Mouse (Mus musculus) midbrain, embryonic 16.5 days (tissue): ENCODE results near the gene Mypn. TPM values are rescaled to one million over a fixed set of nuclear protein-coding genes. Genes with fewer than 3 reads are reported as not detected.

Experiments
- ATAC-seq: fragments of 200-750 bp; cut with Nextera tagmentation; 2 replicates; pipeline ENCODE4 v1.8.0; 2017; ENCODE audit warnings: moderate TSS enrichment
- H3K27ac ChIP-seq: fragments of 300-500 bp; sonication (generic); 2 replicates; pipeline ENCODE4 v1.5.1; 2014; ENCODE audit warnings: mild to moderate bottlenecking, low read length, mixed read lengths
- H3K27me3 ChIP-seq: fragments of 300-500 bp; sonication (generic); 2 replicates; pipeline ENCODE4 v1.6.1; 2014; ENCODE audit warnings: low read depth, low read length, mixed read lengths; ENCODE audit not compliant: control insufficient read depth, insufficient read depth
- H3K36me3 ChIP-seq: fragments of 300-500 bp; sonication (generic); 2 replicates; pipeline ENCODE4 v1.6.1; 2014; ENCODE audit warnings: mild to moderate bottlenecking, low read length, moderate library complexity, mixed read lengths; ENCODE audit not compliant: control insufficient read depth, insufficient read depth
- H3K4me1 ChIP-seq: fragments of 300-500 bp; sonication (generic); 2 replicates; pipeline ENCODE4 v1.6.1; 2014; ENCODE audit warnings: mild to moderate bottlenecking, low read length, mixed read lengths; ENCODE audit not compliant: control insufficient read depth, insufficient read depth
- H3K4me2 ChIP-seq: fragments of 300-500 bp; sonication (generic); 2 replicates; pipeline ENCODE4 v1.6.1; 2014; ENCODE audit warnings: mild to moderate bottlenecking, low read length, mixed read lengths
- H3K4me3 ChIP-seq: fragments of 300-500 bp; sonication (generic); 2 replicates; pipeline ENCODE4 v1.5.1; 2014; ENCODE audit warnings: low read depth, mild to moderate bottlenecking, low read length, moderate library complexity, mixed read lengths
- H3K9ac ChIP-seq: fragments of 300-500 bp; sonication (generic); 2 replicates; pipeline ENCODE4 v1.6.1; 2014; ENCODE audit warnings: low read depth, low read length, mixed read lengths
- H3K9me3 ChIP-seq: fragments of 300-500 bp; sonication (generic); replicated peaks from 2 replicates; pipeline ENCODE4 v1.6.1; 2014; ENCODE audit warnings: mild to moderate bottlenecking, low read length, mixed read lengths; ENCODE audit not compliant: control insufficient read depth, poor library complexity, severe bottlenecking
- WGBS: fragments of 180-500 bp; shearing (Covaris S2); extraction: QIAGEN DNeasy Blood & Tissue Kit; methylation state at CpG from one replicate; pipeline ENCODE4 v1.1.7; 2014; 5-methylcytosine and 5-hydroxymethylcytosine counted together
- polyA plus RNA-seq: library from polyadenylated mRNA; unstranded; fragments of >200 nt; fragmentation: Nextera tagmentation; extraction: Ambion mirVana; gene quantifications from 2 replicates; pipeline ENCODE4 v1.2.1, GENCODE M21; 2015

Gene Mypn
- polyA plus RNA-seq, 1 experiment from 2014 or later = 0.64 TPM

DNA sequence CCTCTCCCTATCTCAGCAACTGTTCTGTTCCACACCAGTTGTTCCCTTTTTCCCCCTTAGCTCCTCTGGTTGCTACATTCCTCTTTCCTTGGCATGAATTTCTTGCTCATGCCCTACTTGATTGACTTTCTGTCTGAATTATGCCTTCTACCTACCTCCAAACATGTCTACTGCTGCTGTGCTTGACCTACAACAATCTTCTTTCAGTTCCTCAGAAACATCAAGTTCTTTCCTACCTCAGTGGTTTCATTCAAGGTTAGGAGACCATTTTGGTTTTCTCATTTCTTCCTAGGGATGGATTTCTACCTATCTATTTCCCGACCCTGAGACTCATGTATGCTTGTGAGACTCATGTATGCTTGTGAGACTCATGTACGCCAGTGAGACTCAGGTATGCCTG, 36.1 kb upstream of the Mypn start:
- H3K4me1 ChIP-seq = peaks cover 13% of the 10 kb centered on the region
- no peak overlapping the region for H3K27ac ChIP-seq
- WGBS = 76% methylated on average over 2 of the region's 2 CpGs
- H3K36me3 ChIP-seq = no peaks in the 10 kb centered on the region
- ATAC-seq = no peak
- no peak overlapping the region for H3K4me3 ChIP-seq
- no peak overlapping the region for H3K4me2 ChIP-seq
- H3K27me3 ChIP-seq = no peaks in the 10 kb centered on the region
- no peak overlapping the region for H3K9ac ChIP-seq
- H3K9me3 ChIP-seq = no peaks in the 10 kb centered on the region

DNA sequence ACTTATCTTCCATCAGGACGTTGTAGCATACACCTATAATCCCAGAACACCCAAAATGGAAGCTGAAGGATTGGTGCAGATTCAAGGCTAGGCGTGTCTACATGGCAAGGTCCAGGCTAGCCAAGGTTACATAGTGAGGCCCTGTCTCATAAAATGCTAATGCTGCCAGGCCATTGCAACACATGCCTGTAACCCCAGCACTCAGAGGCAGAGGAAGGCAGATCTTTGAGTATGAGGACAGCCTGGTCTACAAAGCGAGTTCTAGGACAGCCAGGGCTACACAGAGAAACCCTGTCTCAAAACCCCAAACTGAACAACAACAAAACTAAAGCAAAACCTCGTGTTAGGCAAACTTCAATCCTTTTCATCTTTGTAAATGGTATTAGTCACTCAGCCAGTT, 34.3 kb upstream of the Mypn start:
- H3K9me3 ChIP-seq = no peaks in the 10 kb centered on the region
- WGBS = 83% methylated on average over 4 of the region's 4 CpGs
- no peak overlapping the region for H3K4me2 ChIP-seq
- no peak overlapping the region for H3K9ac ChIP-seq
- no peak for ATAC-seq
- H3K4me1 ChIP-seq = peaks cover 8% of the 10 kb centered on the region
- no peaks in the 10 kb centered on the region for H3K36me3 ChIP-seq
- no peak overlapping the region for H3K4me3 ChIP-seq
- no peak overlapping the region for H3K27ac ChIP-seq
- H3K27me3 ChIP-seq = no peaks in the 10 kb centered on the region

DNA sequence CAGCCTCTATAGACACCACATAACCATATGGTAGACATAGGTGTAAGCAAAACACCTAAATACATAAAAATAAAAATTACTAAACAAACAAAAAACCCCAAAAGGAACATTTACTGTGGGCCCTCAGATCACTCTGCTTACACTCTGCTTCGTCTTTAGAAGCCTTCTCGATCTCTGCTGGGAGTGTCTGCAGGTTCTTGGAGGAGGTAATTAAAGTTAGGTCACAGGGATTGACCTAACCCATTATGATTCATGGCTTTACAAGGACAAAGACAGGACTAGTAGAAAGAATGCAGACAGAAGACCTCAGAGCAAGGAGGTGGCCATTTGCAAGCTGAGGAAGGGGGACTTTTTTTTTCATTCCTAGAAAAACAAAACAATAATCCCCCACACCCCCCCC, 33.5 kb upstream of the Mypn start:
- Histone ChIP-seq H3K27me3 (no peaks in the 10 kb centered on the region), H3K4me2 (no peak overlapping the region), H3K27ac (no peak overlapping the region), H3K4me1 (peaks cover under 1% of the 10 kb centered on the region), H3K36me3 (no peaks in the 10 kb centered on the region), H3K9me3 (no peaks in the 10 kb centered on the region), H3K9ac (no peak overlapping the region), H3K4me3 (no peak overlapping the region)
- ATAC-seq = no peak
- WGBS = 57% methylated on average over 2 of the region's 2 CpGs

DNA sequence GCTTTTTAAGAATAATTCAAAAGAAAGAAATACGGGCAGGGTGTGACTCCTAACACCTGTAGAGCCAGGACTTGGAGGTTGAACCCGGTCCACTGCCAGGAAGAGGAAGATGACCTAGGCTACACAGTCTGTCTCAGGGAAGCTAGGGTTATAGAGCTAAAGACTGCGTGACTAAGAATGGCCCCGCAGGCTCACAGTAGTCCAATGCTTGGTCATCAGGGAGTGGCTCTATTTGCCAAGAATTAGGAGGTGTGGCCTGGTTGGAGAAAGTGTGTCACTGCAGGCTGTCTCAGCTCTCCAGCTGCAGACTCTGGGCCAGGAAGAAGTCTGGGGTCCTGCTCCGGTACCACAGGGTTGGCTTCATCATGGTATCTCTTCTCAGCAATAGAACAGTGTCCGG, 32.9 kb upstream of the Mypn start:
- no peak overlapping the region for H3K4me2 ChIP-seq
- H3K9me3 ChIP-seq = no peaks in the 10 kb centered on the region
- WGBS = 91% methylated on average over 6 of the region's 6 CpGs

GRCm38 (mm10) chr10:63235889-63236288, 32.1 kb upstream of the Mypn start:
- Histone ChIP-seq H3K36me3 (no peaks in the 10 kb centered on the region), H3K9ac (no peak overlapping the region), H3K27me3 (no peaks in the 10 kb centered on the region), H3K9me3 (no peaks in the 10 kb centered on the region), H3K4me2 (no peak overlapping the region), H3K4me3 (no peak overlapping the region), H3K4me1 (no peaks in the 10 kb centered on the region), H3K27ac (no peak overlapping the region)
- no peak for ATAC-seq
- 93% methylated on average over 7 of the region's 8 CpGs for WGBS

More for the DNA sequence above, 32.9 kb upstream of the Mypn start:
- ATAC-seq = no peak
- Histone ChIP-seq H3K27ac (no peak overlapping the region), H3K4me3 (no peak overlapping the region), H3K27me3 (no peaks in the 10 kb centered on the region), H3K4me1 (no peaks in the 10 kb centered on the region), H3K36me3 (no peaks in the 10 kb centered on the region), H3K9ac (no peak overlapping the region)

DNA sequence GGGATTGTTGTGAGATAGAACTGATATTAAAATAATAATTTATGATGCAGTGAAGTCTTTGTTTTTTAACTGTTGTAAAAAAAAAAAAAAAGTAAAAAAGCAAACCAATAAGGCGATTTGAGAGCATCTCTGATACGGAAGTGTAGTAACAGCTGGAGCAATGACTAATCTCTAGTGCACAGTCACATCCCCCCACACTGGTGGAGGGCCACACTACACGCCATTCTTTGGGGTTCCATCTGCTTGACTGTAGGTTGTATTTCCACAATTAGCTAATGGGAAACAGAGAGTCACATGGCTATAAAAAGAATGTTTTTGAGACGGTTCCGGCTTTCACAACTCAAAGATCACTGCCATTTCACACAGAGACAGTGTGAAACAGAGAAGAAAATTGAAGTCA, 30.4 kb upstream of the Mypn start:
- Histone ChIP-seq H3K4me2 (no peak overlapping the region), H3K36me3 (no peaks in the 10 kb centered on the region), H3K9me3 (no peaks in the 10 kb centered on the region), H3K4me1 (no peaks in the 10 kb centered on the region), H3K9ac (no peak overlapping the region), H3K27me3 (no peaks in the 10 kb centered on the region), H3K27ac (no peak overlapping the region), H3K4me3 (no peak overlapping the region)
- 90% methylated on average over 5 of the region's 5 CpGs for WGBS
- no peak for ATAC-seq

DNA sequence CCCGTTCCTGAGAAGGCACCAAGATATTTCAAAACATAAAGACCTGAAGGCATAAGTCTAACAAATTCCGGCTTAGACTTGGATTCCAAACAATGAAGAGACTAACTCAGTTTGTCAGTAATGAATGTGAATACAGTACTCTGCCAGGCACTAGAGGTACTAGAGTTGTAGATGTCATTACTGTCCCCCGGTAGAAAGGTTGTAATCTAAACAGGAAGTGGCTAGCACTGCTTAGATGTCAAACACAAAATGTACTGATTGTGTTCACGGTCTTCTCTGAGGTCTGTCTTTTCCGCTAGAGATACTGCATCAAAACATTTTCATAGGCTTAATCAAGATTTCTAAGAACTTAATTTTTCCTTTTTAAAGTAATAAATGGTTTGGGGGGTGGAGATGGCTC, 27.9 kb upstream of the Mypn start:
- H3K27me3 ChIP-seq = no peaks in the 10 kb centered on the region
- no peak overlapping the region for H3K4me2 ChIP-seq
- H3K4me1 ChIP-seq = no peaks in the 10 kb centered on the region
- no peak overlapping the region for H3K9ac ChIP-seq
- no peak overlapping the region for H3K27ac ChIP-seq
- WGBS = 90% methylated on average over 5 of the region's 5 CpGs
- no peak for ATAC-seq
- H3K4me3 ChIP-seq = no peak overlapping the region
- H3K9me3 ChIP-seq = no peaks in the 10 kb centered on the region
- H3K36me3 ChIP-seq = no peaks in the 10 kb centered on the region

DNA sequence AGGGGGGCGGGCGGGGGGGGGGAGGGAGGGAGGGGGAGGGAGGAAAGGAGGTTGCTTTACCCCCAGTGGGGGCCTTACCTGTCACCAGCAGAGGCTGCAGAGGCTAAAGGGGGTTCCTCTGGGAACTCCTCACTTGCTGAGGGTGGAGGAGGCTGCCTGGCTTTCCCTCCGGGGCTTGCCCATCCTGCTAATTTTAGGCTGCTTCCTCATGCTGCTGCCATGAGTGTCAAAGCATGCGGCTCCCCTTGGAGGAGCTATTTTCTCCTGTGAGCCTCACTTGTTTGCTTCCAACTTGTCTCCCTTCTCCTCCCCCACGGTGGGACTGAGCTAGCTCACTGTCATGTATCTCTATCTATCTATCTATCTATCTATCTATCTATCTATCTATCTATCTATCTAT, 27.1 kb upstream of the Mypn start:
- Histone ChIP-seq H3K36me3 (no peaks in the 10 kb centered on the region), H3K4me3 (no peak overlapping the region), H3K4me2 (no peak overlapping the region), H3K27ac (no peak overlapping the region), H3K27me3 (no peaks in the 10 kb centered on the region), H3K9ac (no peak overlapping the region), H3K4me1 (no peaks in the 10 kb centered on the region), H3K9me3 (no peaks in the 10 kb centered on the region)
- no peak for ATAC-seq
- WGBS = 44% methylated on average over 2 of the region's 5 CpGs

DNA sequence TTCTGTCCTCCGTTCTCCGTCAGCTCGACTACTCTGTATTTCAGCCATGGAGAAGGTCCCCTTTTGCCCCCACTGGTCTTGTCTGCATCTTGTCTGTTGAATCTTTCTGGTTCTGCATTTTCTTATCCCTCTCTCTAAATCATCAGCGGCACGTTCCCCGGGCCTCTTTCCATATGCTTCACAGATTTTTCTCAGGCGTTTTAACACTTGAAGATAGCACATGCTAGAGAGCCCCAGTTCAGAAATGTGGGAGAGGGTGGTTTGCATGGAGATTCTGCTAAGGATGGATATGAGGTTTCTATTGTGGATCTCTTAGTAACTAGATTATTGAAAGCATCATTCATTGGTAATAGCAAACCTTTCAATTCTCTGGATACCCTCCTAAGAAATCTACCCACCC, 26.5 kb upstream of the Mypn start:
- no peaks in the 10 kb centered on the region for H3K4me1 ChIP-seq
- no peak overlapping the region for H3K4me3 ChIP-seq
- H3K9me3 ChIP-seq = no peaks in the 10 kb centered on the region
- H3K4me2 ChIP-seq = no peak overlapping the region
- no peaks in the 10 kb centered on the region for H3K27me3 ChIP-seq
- no peak overlapping the region for H3K9ac ChIP-seq
- H3K27ac ChIP-seq = no peak overlapping the region
- WGBS = 89% methylated on average over 7 of the region's 7 CpGs
- no peak for ATAC-seq
- no peaks in the 10 kb centered on the region for H3K36me3 ChIP-seq

DNA sequence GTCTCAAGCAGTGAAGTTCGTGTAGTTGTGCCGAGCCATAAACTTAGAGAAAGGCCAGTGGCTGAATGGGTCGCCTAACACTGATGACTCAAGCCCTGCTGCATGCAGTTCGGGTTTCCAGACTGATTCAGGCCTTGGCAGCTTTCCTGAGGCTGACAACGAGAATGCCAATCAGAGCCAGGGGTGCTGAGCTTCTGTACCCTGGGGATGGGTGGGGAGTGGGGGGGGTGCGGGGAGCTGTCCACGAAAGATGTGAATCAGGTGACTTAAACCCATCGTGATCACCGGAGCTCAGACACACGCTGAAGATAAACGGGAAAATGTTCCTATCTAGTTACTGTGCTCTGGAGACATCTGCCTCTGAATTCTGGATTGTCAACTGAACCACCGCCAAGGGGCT, 20.6 kb upstream of the Mypn start:
- H3K4me2 ChIP-seq = no peak overlapping the region
- H3K27ac ChIP-seq = no peak overlapping the region
- no peaks in the 10 kb centered on the region for H3K4me1 ChIP-seq
- H3K4me3 ChIP-seq = no peak overlapping the region
- 78% methylated on average over 12 of the region's 12 CpGs for WGBS
- H3K9me3 ChIP-seq = no peaks in the 10 kb centered on the region
- H3K9ac ChIP-seq = no peak overlapping the region
- no peak for ATAC-seq
- no peaks in the 10 kb centered on the region for H3K36me3 ChIP-seq
- H3K27me3 ChIP-seq = no peaks in the 10 kb centered on the region
